Mouse (Mus musculus): ENCODE measurements around the gene Hacd3. TPM values are rescaled to one million over a fixed set of nuclear protein-coding genes. Genes with fewer than 3 reads are reported as not detected.
"Not testable (repeated sequence)": the region's sequence is repeated elsewhere in the genome, so short reads cannot be mapped to it uniquely, and the experiment has no call there.

Gene Hacd3
- total and polyA plus RNA-seq, 2 experiments from 2014 or later, result 35.8 to 37.4 TPM

- peaks cover 11% of the 10 kb centered on the region for H3K36me3 ChIP-seq (replicated peaks; ENCODE audit: control insufficient read depth, insufficient read depth, low read length)
- 32% methylated on average over 4 of the region's 4 CpGs for WGBS
- peak overlapping the region; percentile 82 for H3K4me2 ChIP-seq (ENCODE audit: low read depth, low read length)
- DNase-seq (ENCODE audit: low spot score) (no peak), ATAC-seq (ENCODE audit: insufficient read depth, low read depth) (peak; percentile 10; the same call in 1 of the 2 replicates)
- peak overlapping the region; percentile 97 for H3K9ac ChIP-seq (replicated peaks; ENCODE audit: low read depth, low read length)
- no peaks in the 10 kb centered on the region for H3K27me3 ChIP-seq (ENCODE audit: control insufficient read depth, insufficient read depth, low read length)
- H3K4me1 ChIP-seq (ENCODE audit: control insufficient read depth, insufficient read depth), result no peaks in the 10 kb centered on the region
- peak overlapping the region; percentile 96; the same call in 1 of the 2 replicates for H3K27ac ChIP-seq (ENCODE audit: low read depth)
- TF ChIP-seq CTCF (IDR thresholded peaks at IDR 0.05; ENCODE audit: low read depth) (no peak), EP300 (IDR thresholded peaks at IDR 0.05; ENCODE audit: low read depth) (no peak)
- peak overlapping the region; percentile 98 for H3K4me3 ChIP-seq (ENCODE audit: low read depth, low read length)
- H3K9me3 ChIP-seq (replicated peaks; ENCODE audit: control insufficient read depth, low read length), result no peaks in the 10 kb centered on the region
These were observed 10.4 kb upstream of the Hacd3 start for GRCm38 (mm10) chr9:65031894-65032268.

GRCm38 (mm10) chr9:65031355-65031754 lies 9.9 kb upstream of the Hacd3 start:
- not testable (repeated sequence) for H3K9me3 ChIP-seq (replicated peaks; ENCODE audit: control insufficient read depth, low read length); H3K36me3 ChIP-seq (replicated peaks; ENCODE audit: control insufficient read depth, insufficient read depth, low read length); ATAC-seq (ENCODE audit: insufficient read depth, low read depth); H3K27me3 ChIP-seq (ENCODE audit: control insufficient read depth, insufficient read depth, low read length); H3K9ac ChIP-seq (replicated peaks; ENCODE audit: low read depth, low read length); DNase-seq (ENCODE audit: low spot score); H3K4me1 ChIP-seq (ENCODE audit: control insufficient read depth, insufficient read depth); H3K27ac ChIP-seq (ENCODE audit: low read depth); H3K4me3 ChIP-seq (ENCODE audit: low read depth, low read length); H3K4me2 ChIP-seq (ENCODE audit: low read depth, low read length)
- WGBS, result 64% methylated on average over 5 of the region's 5 CpGs

GRCm38 (mm10) chr9:65028313-65028712 lies 6.8 kb upstream of the Hacd3 start:
- no peaks in the 10 kb centered on the region for H3K36me3 ChIP-seq (replicated peaks; ENCODE audit: control insufficient read depth, insufficient read depth, low read length)
- no peak overlapping the region for H3K9ac ChIP-seq (replicated peaks; ENCODE audit: low read depth, low read length)
- no peak for TF ChIP-seq EP300 (IDR thresholded peaks at IDR 0.05; ENCODE audit: low read depth)
- TF ChIP-seq CTCF (IDR thresholded peaks at IDR 0.05; ENCODE audit: low read depth), result no peak
- H3K9me3 ChIP-seq (replicated peaks; ENCODE audit: control insufficient read depth, low read length), result no peaks in the 10 kb centered on the region
- no peak overlapping the region for H3K27ac ChIP-seq (ENCODE audit: low read depth)
- H3K4me2 ChIP-seq (ENCODE audit: low read depth, low read length), result no peak overlapping the region
- H3K27me3 ChIP-seq (ENCODE audit: control insufficient read depth, insufficient read depth, low read length), result no peaks in the 10 kb centered on the region
- H3K4me1 ChIP-seq (ENCODE audit: control insufficient read depth, insufficient read depth), result no peaks in the 10 kb centered on the region
- H3K4me3 ChIP-seq (ENCODE audit: low read depth, low read length), result no peak overlapping the region
- WGBS, result 84% methylated on average over 5 of the region's 5 CpGs
- ATAC-seq (ENCODE audit: insufficient read depth, low read depth) (no peak), DNase-seq (ENCODE audit: low spot score) (no peak)

GRCm38 (mm10) chr9:65027241-65027640 lies 5.7 kb upstream of the Hacd3 start:
- no peak for DNase-seq (ENCODE audit: low spot score)
- ATAC-seq (ENCODE audit: insufficient read depth, low read depth), result no peak
- no peaks in the 10 kb centered on the region for H3K27me3 ChIP-seq (ENCODE audit: control insufficient read depth, insufficient read depth, low read length)
- H3K4me2 ChIP-seq (ENCODE audit: low read depth, low read length), result no peak overlapping the region
- H3K4me1 ChIP-seq (ENCODE audit: control insufficient read depth, insufficient read depth), result 0 out of 2 replicates have a peak, but pooled peaks cover 3% of the 10 kb centered on the region
- 75% methylated on average over 7 of the region's 7 CpGs for WGBS
- H3K27ac ChIP-seq (ENCODE audit: low read depth), result no peak overlapping the region
- no peak overlapping the region for H3K4me3 ChIP-seq (ENCODE audit: low read depth, low read length)
- no peak overlapping the region for H3K9ac ChIP-seq (replicated peaks; ENCODE audit: low read depth, low read length)
- TF ChIP-seq EP300 (IDR thresholded peaks at IDR 0.05; ENCODE audit: low read depth) (no peak), CTCF (IDR thresholded peaks at IDR 0.05; ENCODE audit: low read depth) (no peak)
- H3K36me3 ChIP-seq (replicated peaks; ENCODE audit: control insufficient read depth, insufficient read depth, low read length), result no peaks in the 10 kb centered on the region
- no peaks in the 10 kb centered on the region for H3K9me3 ChIP-seq (replicated peaks; ENCODE audit: control insufficient read depth, low read length)

DNA sequence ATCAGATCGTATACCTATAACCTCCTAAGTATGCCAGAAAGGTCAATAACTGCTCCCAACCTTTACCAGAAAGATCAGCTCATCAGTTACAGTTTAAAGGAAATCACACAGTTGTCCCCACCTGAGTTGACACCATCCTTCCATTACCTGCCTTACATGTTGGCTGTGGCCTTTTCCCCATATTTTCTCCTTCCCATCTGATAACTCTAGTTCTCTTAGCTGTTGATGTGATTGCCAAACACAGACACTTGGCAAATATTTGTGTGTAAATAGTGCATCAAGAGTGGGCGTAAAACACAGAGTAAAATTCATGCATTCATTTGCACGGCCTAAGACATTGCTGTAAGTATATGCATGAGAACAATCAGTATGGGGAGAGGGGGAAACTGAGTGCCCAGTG lies 2.0 kb upstream of the Hacd3 start:
- no peaks in the 10 kb centered on the region for H3K27me3 ChIP-seq (ENCODE audit: control insufficient read depth, insufficient read depth, low read length)
- peaks cover 12% of the 10 kb centered on the region for H3K4me1 ChIP-seq (ENCODE audit: control insufficient read depth, insufficient read depth)
- no peak overlapping the region for H3K4me3 ChIP-seq (ENCODE audit: low read depth, low read length)
- no peaks in the 10 kb centered on the region for H3K9me3 ChIP-seq (replicated peaks; ENCODE audit: control insufficient read depth, low read length)
- H3K27ac ChIP-seq (ENCODE audit: low read depth), result no peak overlapping the region
- H3K36me3 ChIP-seq (replicated peaks; ENCODE audit: control insufficient read depth, insufficient read depth, low read length), result no peaks in the 10 kb centered on the region
- no peak for ATAC-seq (ENCODE audit: insufficient read depth, low read depth)
- TF ChIP-seq CTCF (IDR thresholded peaks at IDR 0.05; ENCODE audit: low read depth) (no peak), EP300 (IDR thresholded peaks at IDR 0.05; ENCODE audit: low read depth) (no peak)
- H3K4me2 ChIP-seq (ENCODE audit: low read depth, low read length), result no peak overlapping the region
- 86% methylated on average over 3 of the region's 3 CpGs for WGBS
- H3K9ac ChIP-seq (replicated peaks; ENCODE audit: low read depth, low read length), result no peak overlapping the region
- no peak for DNase-seq (ENCODE audit: low spot score)

GRCm38 (mm10) chr9:65022580-65023135 lies 1.2 kb upstream of the Hacd3 start:
- ATAC-seq (ENCODE audit: insufficient read depth, low read depth) (no peak), DNase-seq (ENCODE audit: low spot score) (no peak)
- H3K9me3 ChIP-seq (replicated peaks; ENCODE audit: control insufficient read depth, low read length), result no peaks in the 10 kb centered on the region
- no peaks in the 10 kb centered on the region for H3K36me3 ChIP-seq (replicated peaks; ENCODE audit: control insufficient read depth, insufficient read depth, low read length)
- no peak for TF ChIP-seq CTCF (IDR thresholded peaks at IDR 0.05; ENCODE audit: low read depth)
- TF ChIP-seq EP300 (IDR thresholded peaks at IDR 0.05; ENCODE audit: low read depth), result no peak
- peaks cover 12% of the 10 kb centered on the region for H3K4me1 ChIP-seq (ENCODE audit: control insufficient read depth, insufficient read depth)
- H3K4me2 ChIP-seq (ENCODE audit: low read depth, low read length), result no peak overlapping the region
- no peak overlapping the region for H3K4me3 ChIP-seq (ENCODE audit: low read depth, low read length)
- H3K27ac ChIP-seq (ENCODE audit: low read depth), result no peak overlapping the region
- no peak overlapping the region for H3K9ac ChIP-seq (replicated peaks; ENCODE audit: low read depth, low read length)
- no peaks in the 10 kb centered on the region for H3K27me3 ChIP-seq (ENCODE audit: control insufficient read depth, insufficient read depth, low read length)
- WGBS, result 58% methylated on average over 4 of the region's 4 CpGs

Data from heart, postnatal 0 days (tissue).